Mouse (Mus musculus) liver, embryonic 14.5 days (tissue): ENCODE data around the gene Gm17428.

ENCODE experiments used
- CTCF ChIP-seq: IDR thresholded peaks from 2 replicates; pipeline ENCODE4 v1.5.1; 2016; ENCODE audit warnings: antibody characterized with exemption, low read depth, control low read depth
- EP300 ChIP-seq: IDR thresholded peaks from 2 replicates; pipeline ENCODE4 v1.6.1; 2016; ENCODE audit warnings: antibody characterized with exemption, low read depth

GRCm38 (mm10) chr14:54935904-54936830 lies 40.6 kb upstream of the Gm17428 start, which contains the start of gene Cmtm5:
- TF ChIP-seq EP300 (no peak), CTCF (no peak)
